Mouse (Mus musculus) cortical plate, adult 2 months (tissue): ENCODE data around the gene Uqcc1.

ENCODE experiments used
- CTCF ChIP-seq: fragments of 200-500 bp; IDR thresholded peaks from 2 replicates; pipeline ENCODE4 v1.5.1; 2011; ENCODE audit warnings: mild to moderate bottlenecking, control low read depth, low read length; ENCODE audit not compliant: insufficient read depth; ENCODE audit errors: extremely low read depth
- POLR2A ChIP-seq: fragments of 200-500 bp; IDR thresholded peaks from 2 replicates; pipeline ENCODE4 v1.6.1; 2011; ENCODE audit warnings: mild to moderate bottlenecking, low read length, control low read depth; ENCODE audit not compliant: insufficient read depth; ENCODE audit errors: extremely low read depth

DNA sequence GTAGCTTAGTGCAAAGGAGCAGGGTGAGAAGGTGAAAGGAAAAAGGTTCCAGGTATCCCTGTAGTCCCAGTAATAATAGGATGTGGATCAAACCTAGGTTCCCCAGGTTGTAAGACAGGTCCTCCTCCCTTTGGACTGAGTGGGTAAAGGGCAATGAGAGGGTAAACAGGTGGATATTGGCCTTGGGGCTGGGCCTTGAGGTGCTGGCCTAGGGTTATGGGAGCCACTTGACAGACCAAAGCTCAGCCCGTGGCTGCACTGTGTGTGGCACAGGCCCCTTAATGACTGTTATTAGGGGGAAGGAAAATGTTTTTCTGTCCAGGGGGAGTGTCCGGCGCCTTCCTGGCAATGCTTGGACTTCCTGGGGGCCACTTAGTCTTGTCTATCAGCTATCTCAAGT, 92.1 kb downstream of the Uqcc1 start:
- TF ChIP-seq CTCF, result no peak
- TF ChIP-seq POLR2A, result no peak
